Mouse (Mus musculus): ENCODE data around the gene Cdhr2. TPM values are rescaled to one million over a fixed set of nuclear protein-coding genes. Genes with fewer than 3 reads are reported as not detected.

Gene Cdhr2
- total and polyA plus RNA-seq, 3 experiments = 0.04 TPM; not detected in 2

DNA sequence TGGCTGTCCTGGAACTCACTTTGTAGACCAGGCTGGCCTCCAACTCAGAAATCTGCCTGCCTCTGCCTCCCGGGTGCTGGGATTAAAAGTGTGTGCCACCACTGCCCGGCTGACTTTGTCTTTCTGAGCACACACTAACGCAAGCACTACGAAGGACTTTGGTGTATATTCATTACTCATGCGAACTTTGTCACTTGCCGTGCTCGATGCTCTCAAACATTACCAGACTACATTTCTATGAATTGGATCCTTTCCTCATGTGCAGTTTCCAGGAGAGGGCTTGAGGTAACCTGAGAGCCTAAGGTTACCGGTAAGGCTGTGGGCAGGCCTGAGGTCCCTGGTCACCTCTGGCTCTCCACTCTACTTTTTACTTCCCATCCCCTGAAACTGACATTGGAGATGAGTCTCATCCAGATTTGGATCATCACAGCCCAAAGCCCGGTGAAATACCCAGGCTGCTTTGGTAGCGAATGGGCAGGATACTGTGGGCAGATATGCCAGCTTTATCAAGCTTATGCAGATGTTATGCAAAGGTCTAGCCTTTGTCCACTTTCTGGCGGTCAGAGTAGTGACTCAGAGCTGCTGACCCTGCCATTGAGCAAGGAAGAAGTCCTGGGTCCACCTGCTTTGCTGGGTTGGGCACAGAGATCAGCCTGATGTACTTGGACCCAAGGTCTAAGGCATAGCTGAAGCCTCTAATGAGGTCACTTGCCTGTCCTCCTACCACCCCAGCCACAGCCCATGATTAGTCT lies 5.6 kb upstream of the Cdhr2 start:
- no peak overlapping the region for H3K9ac ChIP-seq (ENCODE audit: low read depth, low read length)
- 89% methylated on average over 11 of the region's 11 CpGs for WGBS
- intact Hi-C loops (cut with DNase I) = no loop called here
- H3K36me3 ChIP-seq (ENCODE audit: control insufficient read depth, insufficient read depth, low read length) = no peaks in the 10 kb centered on the region
- no peak for DNase-seq
- H3K79me2 ChIP-seq (replicated peaks; ENCODE audit: control insufficient read depth, insufficient read depth, low read length) = no peaks in the 10 kb centered on the region
- no peak overlapping the region for H3K27ac ChIP-seq
- H3K27me3 ChIP-seq (ENCODE audit: control insufficient read depth, insufficient read depth, low read length) = no peaks in the 10 kb centered on the region
- no peak for TF ChIP-seq CTCF (IDR thresholded peaks at IDR 0.05)
- TF ChIP-seq POLR2A (IDR thresholded peaks at IDR 0.05; ENCODE audit: insufficient read depth, low read depth, low read length) = no peak
- TF ChIP-seq EP300 (IDR thresholded peaks at IDR 0.05; ENCODE audit: insufficient read depth, low read depth, low read length) = no peak
- peaks cover 12% of the 10 kb centered on the region for H3K4me1 ChIP-seq (ENCODE audit: control insufficient read depth, insufficient read depth, low read length)
- H3K4me3 ChIP-seq = no peak overlapping the region

GRCm38 (mm10) chr13:54702507-54702906 lies 1.2 kb downstream of the Cdhr2 start:
- Histone ChIP-seq H3K79me2 (replicated peaks; ENCODE audit: control insufficient read depth, insufficient read depth, low read length) (no peaks in the 10 kb centered on the region), H3K9ac (ENCODE audit: low read depth, low read length) (no peak overlapping the region), H3K4me1 (ENCODE audit: control insufficient read depth, insufficient read depth, low read length) (no peaks in the 10 kb centered on the region), H3K27ac (no peak overlapping the region), H3K36me3 (ENCODE audit: control insufficient read depth, insufficient read depth, low read length) (no peaks in the 10 kb centered on the region), H3K4me3 (no peak overlapping the region), H3K27me3 (ENCODE audit: control insufficient read depth, insufficient read depth, low read length) (no peaks in the 10 kb centered on the region)
- 37% methylated on average over 7 of the region's 7 CpGs for WGBS
- TF ChIP-seq EP300 (IDR thresholded peaks at IDR 0.05; ENCODE audit: insufficient read depth, low read depth, low read length) (no peak), POLR2A (IDR thresholded peaks at IDR 0.05; ENCODE audit: insufficient read depth, low read depth, low read length) (no peak), CTCF (IDR thresholded peaks at IDR 0.05) (no peak)
- intact Hi-C loops (cut with DNase I) = no loop called here
- no peak for DNase-seq

DNA sequence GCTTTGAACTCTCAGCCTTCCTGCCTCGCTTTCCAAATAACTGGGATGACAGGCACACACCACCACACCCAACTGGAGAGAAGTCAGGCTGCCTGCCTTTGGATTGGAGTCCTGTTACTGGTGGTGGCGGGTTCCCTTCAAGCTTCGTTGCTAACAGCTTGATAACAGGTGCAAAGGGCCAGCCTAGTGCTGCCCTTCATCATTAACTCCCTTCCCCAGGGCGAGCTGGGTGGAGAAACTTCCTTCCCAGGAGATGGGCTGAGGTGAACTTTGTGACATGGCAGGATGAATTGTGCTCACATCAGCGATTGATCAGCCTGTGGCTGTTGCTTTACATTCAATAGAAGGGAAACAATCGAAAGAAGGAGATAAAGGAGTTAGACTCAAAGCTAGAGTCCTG lies 3.6 kb downstream of the Cdhr2 start:
- no peaks in the 10 kb centered on the region for H3K36me3 ChIP-seq (ENCODE audit: control insufficient read depth, insufficient read depth, low read length)
- 37% methylated on average over 6 of the region's 6 CpGs for WGBS
- DNase-seq = no peak
- no peak overlapping the region for H3K9ac ChIP-seq (ENCODE audit: low read depth, low read length)
- H3K79me2 ChIP-seq (replicated peaks; ENCODE audit: control insufficient read depth, insufficient read depth, low read length) = no peaks in the 10 kb centered on the region
- H3K4me3 ChIP-seq = no peak overlapping the region
- TF ChIP-seq CTCF (IDR thresholded peaks at IDR 0.05) (no peak), POLR2A (IDR thresholded peaks at IDR 0.05; ENCODE audit: insufficient read depth, low read depth, low read length) (no peak), EP300 (IDR thresholded peaks at IDR 0.05; ENCODE audit: insufficient read depth, low read depth, low read length) (no peak)
- H3K27ac ChIP-seq = no peak overlapping the region
- H3K27me3 ChIP-seq (ENCODE audit: control insufficient read depth, insufficient read depth, low read length) = no peaks in the 10 kb centered on the region
- no peaks in the 10 kb centered on the region for H3K4me1 ChIP-seq (ENCODE audit: control insufficient read depth, insufficient read depth, low read length)
- intact Hi-C loops (cut with DNase I) = no loop called here

DNA sequence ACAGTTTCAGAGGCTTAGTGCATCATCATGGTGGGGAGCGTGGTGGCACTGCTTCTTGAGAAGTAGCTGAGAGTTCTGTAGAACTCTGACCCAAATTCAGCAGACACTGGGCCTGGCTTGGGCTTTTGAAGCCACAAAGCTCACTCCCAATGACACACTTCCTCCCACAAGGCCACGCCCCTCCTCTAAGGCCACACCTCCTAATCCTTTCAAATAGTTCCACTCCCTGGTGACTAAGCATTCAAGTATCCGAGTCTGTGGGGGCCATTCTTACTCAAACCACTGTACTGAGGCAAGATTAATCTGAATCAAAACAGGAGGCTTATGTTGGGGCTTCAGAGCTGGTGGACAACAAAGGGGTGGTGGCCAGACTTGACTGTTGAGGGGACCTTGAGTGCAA lies 9.6 kb downstream of the Cdhr2 start:
- intact Hi-C loops (cut with DNase I) = no loop called here
- 71% methylated on average over 3 of the region's 3 CpGs for WGBS
- Histone ChIP-seq H3K79me2 (replicated peaks; ENCODE audit: control insufficient read depth, insufficient read depth, low read length) (no peaks in the 10 kb centered on the region), H3K27ac (no peak overlapping the region), H3K4me1 (ENCODE audit: control insufficient read depth, insufficient read depth, low read length) (no peaks in the 10 kb centered on the region), H3K27me3 (ENCODE audit: control insufficient read depth, insufficient read depth, low read length) (no peaks in the 10 kb centered on the region), H3K4me3 (no peak overlapping the region), H3K9ac (ENCODE audit: low read depth, low read length) (no peak overlapping the region), H3K36me3 (ENCODE audit: control insufficient read depth, insufficient read depth, low read length) (no peaks in the 10 kb centered on the region)
- DNase-seq = no peak
- TF ChIP-seq CTCF (IDR thresholded peaks at IDR 0.05) = no peak
- no peak for TF ChIP-seq POLR2A (IDR thresholded peaks at IDR 0.05; ENCODE audit: insufficient read depth, low read depth, low read length)
- TF ChIP-seq EP300 (IDR thresholded peaks at IDR 0.05; ENCODE audit: insufficient read depth, low read depth, low read length) = no peak

DNA sequence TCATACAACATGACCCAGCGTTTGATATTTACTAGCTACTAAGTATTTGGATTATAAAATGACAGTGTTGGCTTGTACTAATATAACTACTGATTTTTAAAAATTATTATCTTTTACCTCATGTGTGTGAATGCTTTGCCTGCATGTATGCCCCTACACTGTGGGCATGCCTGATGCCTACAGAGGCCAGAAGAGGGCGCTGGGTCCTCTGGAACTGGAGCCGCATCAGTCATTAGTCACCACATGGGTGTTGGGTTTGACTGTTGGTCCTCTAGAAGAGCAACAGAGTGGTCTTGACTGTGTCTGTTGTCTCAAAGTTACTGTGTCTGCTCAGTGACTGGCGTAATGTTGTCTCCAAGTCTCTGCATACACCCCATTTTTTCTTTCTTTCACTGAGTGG lies 13.1 kb downstream of the Cdhr2 start:
- H3K27ac ChIP-seq = no peak overlapping the region
- H3K36me3 ChIP-seq (ENCODE audit: control insufficient read depth, insufficient read depth, low read length) = no peaks in the 10 kb centered on the region
- intact Hi-C loops (cut with DNase I) = no loop called here
- WGBS = 36% methylated on average over 4 of the region's 4 CpGs
- no peaks in the 10 kb centered on the region for H3K79me2 ChIP-seq (replicated peaks; ENCODE audit: control insufficient read depth, insufficient read depth, low read length)
- H3K9ac ChIP-seq (ENCODE audit: low read depth, low read length) = no peak overlapping the region
- TF ChIP-seq CTCF (IDR thresholded peaks at IDR 0.05) (no peak), EP300 (IDR thresholded peaks at IDR 0.05; ENCODE audit: insufficient read depth, low read depth, low read length) (no peak), POLR2A (IDR thresholded peaks at IDR 0.05; ENCODE audit: insufficient read depth, low read depth, low read length) (no peak)
- H3K27me3 ChIP-seq (ENCODE audit: control insufficient read depth, insufficient read depth, low read length) = no peaks in the 10 kb centered on the region
- H3K4me1 ChIP-seq (ENCODE audit: control insufficient read depth, insufficient read depth, low read length) = no peaks in the 10 kb centered on the region
- H3K4me3 ChIP-seq = no peak overlapping the region
- DNase-seq = no peak

DNA sequence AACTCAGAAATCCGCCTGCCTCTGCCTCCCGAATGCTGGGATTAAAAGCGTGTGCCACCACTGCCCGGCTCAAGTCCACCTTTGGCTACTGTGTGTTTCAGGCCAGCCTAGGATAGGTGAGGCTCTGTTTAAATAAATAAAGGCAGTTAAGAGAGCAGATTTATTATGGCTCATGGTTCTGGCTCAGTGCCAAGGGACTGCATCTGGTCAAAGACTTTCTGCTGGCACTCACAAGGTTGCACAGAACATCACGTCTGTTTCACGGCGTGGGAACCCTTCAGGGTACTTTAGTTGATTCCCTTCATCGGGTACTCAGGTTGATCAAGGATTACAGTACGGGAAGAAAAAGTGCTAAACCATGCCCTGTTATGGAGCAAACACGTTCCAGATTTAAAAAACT lies 13.7 kb downstream of the Cdhr2 start:
- Histone ChIP-seq H3K79me2 (replicated peaks; ENCODE audit: control insufficient read depth, insufficient read depth, low read length) (no peaks in the 10 kb centered on the region), H3K27me3 (ENCODE audit: control insufficient read depth, insufficient read depth, low read length) (no peaks in the 10 kb centered on the region), H3K9ac (ENCODE audit: low read depth, low read length) (no peak overlapping the region), H3K4me3 (no peak overlapping the region), H3K27ac (no peak overlapping the region), H3K4me1 (ENCODE audit: control insufficient read depth, insufficient read depth, low read length) (no peaks in the 10 kb centered on the region), H3K36me3 (ENCODE audit: control insufficient read depth, insufficient read depth, low read length) (no peaks in the 10 kb centered on the region)
- TF ChIP-seq EP300 (IDR thresholded peaks at IDR 0.05; ENCODE audit: insufficient read depth, low read depth, low read length) = no peak
- TF ChIP-seq POLR2A (IDR thresholded peaks at IDR 0.05; ENCODE audit: insufficient read depth, low read depth, low read length) = no peak
- no peak for TF ChIP-seq CTCF (IDR thresholded peaks at IDR 0.05)
- no peak for DNase-seq
- intact Hi-C loops (cut with DNase I) = no loop called here
- WGBS = 62% methylated on average over 10 of the region's 10 CpGs

Measured in heart, adult 2 months (tissue).